Comparison of ENCODE assay signal across 19 mouse cellular contexts in the genomic region with DNA sequence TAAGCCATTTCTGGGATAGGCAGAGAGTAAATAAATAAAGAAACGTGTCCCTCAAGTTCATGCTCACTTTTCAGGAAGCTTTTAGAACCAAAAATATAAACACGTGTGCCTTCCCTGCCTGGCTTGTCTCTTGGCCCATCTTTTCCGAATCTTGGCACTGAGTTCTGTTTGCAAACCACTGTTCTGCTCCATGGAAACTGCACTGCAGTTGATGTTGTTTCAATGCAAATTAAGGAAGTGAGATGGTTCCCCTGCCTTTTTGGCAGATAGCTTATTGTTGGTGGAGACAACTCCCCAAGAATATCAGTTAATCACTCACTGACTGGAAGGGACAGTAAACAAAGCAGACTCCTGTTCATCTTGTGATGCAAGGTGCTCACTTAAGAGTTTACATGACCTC. TPM values are rescaled to one million over a fixed set of nuclear protein-coding genes. Genes with fewer than 3 reads are reported as not detected.
DNase-seq lines count a peak whose midpoint lies in the region.
"Had no signal": no experiment of that assay in that cellular context is flagged by ENCODE, and none has a peak within 500 bp of the region (broad histone marks: within the 10 kb centered on the region; RNA-seq: fewer than 3 reads in every experiment).

No protein-coding gene starts in this region.

- peak overlapping the region; percentile 35 for H3K27ac ChIP-seq in brown adipose tissue, adult 24 weeks (replicated peaks; ENCODE audit: low read depth, low read length)
- H3K27ac ChIP-seq: heart, embryonic 13.5 days; hindbrain, embryonic 10.5 days; neural tube, embryonic 13.5 days had no signal

- DNase-seq in layer of hippocampus, adult 9-11 months, result peak; percentile 47
- DNase-seq in layer of hippocampus, adult 9-10 months (ENCODE audit: low spot score), result no peak
- DNase-seq in MN1 (ENCODE audit: low spot score), result peak; percentile 19
- peak; percentile 47 for DNase-seq in skeletal muscle tissue, adult 2 months (ENCODE audit: low read depth, low spot score)
- DNase-seq in cerebellum, adult 18-20 months, result no peak
- no peak for DNase-seq in right cerebral cortex, adult 18-20 months
- DNase-seq: adrenal gland, postnatal 14 days; cerebellum, postnatal 14 days; gastrocnemius, postnatal 10 days; kidney, adult 8-10 months; kidney, postnatal 36 days; right cerebral cortex, postnatal 4 days had no signal

- H3K4me3 ChIP-seq in brown adipose tissue, adult 24 weeks (ENCODE audit: insufficient read depth, low read depth, low read length), result no peak overlapping the region
- H3K4me3 ChIP-seq: heart, embryonic 13.5 days; hindbrain, embryonic 10.5 days; neural tube, embryonic 13.5 days had no signal

- no peaks in the 10 kb centered on the region for H3K4me1 ChIP-seq in brown adipose tissue, adult 24 weeks (ENCODE audit: control insufficient read depth, insufficient read depth, insufficient read length, low read length)

RNA-seq across cellular contexts. Expression of gene Batf3, which starts 25.1 kb away (rescaled TPM):
- polyA plus RNA-seq in brown adipose tissue, adult 24 weeks (2012; ENCODE audit: insufficient read depth, insufficient read length, missing spikeins), result 1.3 and 1.4 TPM in 2 replicates

RNA-seq across cellular contexts. Expression of gene Fam71a, which starts 41.9 kb away (rescaled TPM):
- not detected in 2 replicates for polyA plus RNA-seq in brown adipose tissue, adult 24 weeks (2012; ENCODE audit: insufficient read depth, insufficient read length, missing spikeins)
- polyA plus RNA-seq: forebrain, embryonic 11.5 days; heart, embryonic 13.5 days; hindbrain, embryonic 10.5 days; limb, embryonic 14.5 days; neural tube, embryonic 13.5 days; urinary bladder, adult 2 months had no signal

RNA-seq across cellular contexts. Expression of gene Nsl1, which starts 59.9 kb away (rescaled TPM):
- 0.28 and 0.79 TPM in 2 replicates for polyA plus RNA-seq in brown adipose tissue, adult 24 weeks (2012; ENCODE audit: insufficient read depth, insufficient read length, missing spikeins)

Comparison
In these comparisons a context has a peak if more than half of its experiments do, and no peak if none do; other contexts are left out.
1. DNase-seq: peak in layer of hippocampus, adult 9-11 months (single experiment), MN1 (single experiment) and skeletal muscle tissue, adult 2 months (single experiment); none in layer of hippocampus, adult 9-10 months (single experiment), cerebellum, adult 18-20 months (0 of 2) and right cerebral cortex, adult 18-20 months (single experiment).